Mouse (Mus musculus) limb, embryonic 11.5 days (tissue): ENCODE data around the gene Dync1i2. TPM values are rescaled to one million over a fixed set of nuclear protein-coding genes. Genes with fewer than 3 reads are reported as not detected.

ENCODE experiments used
- ATAC-seq: fragments of 200-750 bp; cut with Nextera tagmentation; 2 replicates; pipeline ENCODE4 v1.8.0; 2017; ENCODE audit warnings: low read depth; ENCODE audit not compliant: insufficient number of reproducible peaks, low FRiP score, low TSS enrichment
- DNase-seq: peaks from one replicate; pipeline ENCODE4 v3.0.0-alpha.2; 2015; ENCODE audit warnings: low spot score
- H3K27ac ChIP-seq: fragments of 300-500 bp; sonication (generic); replicated peaks from 2 replicates; pipeline ENCODE4 v1.5.1; 2014; ENCODE audit warnings: low read depth, mild to moderate bottlenecking, low read length
- H3K27me3 ChIP-seq: fragments of 300-500 bp; sonication (generic); 2 replicates; pipeline ENCODE4 v1.6.1; 2014; ENCODE audit warnings: mild to moderate bottlenecking, low read length, mixed read lengths; ENCODE audit not compliant: control insufficient read depth, insufficient read depth
- H3K36me3 ChIP-seq: fragments of 300-500 bp; sonication (generic); 2 replicates; pipeline ENCODE4 v1.6.1; 2014; ENCODE audit warnings: mild to moderate bottlenecking, low read length, moderate library complexity, mixed read lengths; ENCODE audit not compliant: control insufficient read depth, insufficient read depth
- H3K4me1 ChIP-seq: fragments of 300-500 bp; sonication (generic); 2 replicates; pipeline ENCODE4 v1.6.1; 2014; ENCODE audit warnings: low read length, mixed read lengths; ENCODE audit not compliant: control insufficient read depth, insufficient read depth
- H3K4me2 ChIP-seq: fragments of 300-500 bp; sonication (generic); 2 replicates; pipeline ENCODE4 v1.6.1; 2014; ENCODE audit warnings: low read depth, mild to moderate bottlenecking, moderate library complexity; ENCODE audit not compliant: severe bottlenecking
- H3K4me3 ChIP-seq: fragments of 300-500 bp; sonication (generic); 2 replicates; pipeline ENCODE4 v1.5.1; 2014; ENCODE audit warnings: low read depth, low read length
- H3K9ac ChIP-seq: fragments of 300-500 bp; sonication (generic); 2 replicates; pipeline ENCODE4 v1.6.1; 2014; ENCODE audit warnings: mild to moderate bottlenecking, low read length
- H3K9me3 ChIP-seq: fragments of 300-500 bp; sonication (generic); 2 replicates; pipeline ENCODE4 v1.6.1; 2016; ENCODE audit warnings: low read length; ENCODE audit not compliant: control insufficient read depth
- WGBS: fragments of 180-500 bp; shearing (Covaris S2); extraction: QIAGEN DNeasy Blood & Tissue Kit; methylation state at CpG from one replicate; pipeline ENCODE4 v1.1.7; 2014; 5-methylcytosine and 5-hydroxymethylcytosine counted together
- polyA plus RNA-seq: library from polyadenylated mRNA; unstranded; fragments of >200 nt; fragmentation: Nextera tagmentation; extraction: Ambion mirVana; gene quantifications from 2 replicates; pipeline ENCODE4 v1.2.1, GENCODE M21; 2014

Gene Dync1i2
- polyA plus RNA-seq, 1 experiment from 2014 or later, result 128 TPM

DNA sequence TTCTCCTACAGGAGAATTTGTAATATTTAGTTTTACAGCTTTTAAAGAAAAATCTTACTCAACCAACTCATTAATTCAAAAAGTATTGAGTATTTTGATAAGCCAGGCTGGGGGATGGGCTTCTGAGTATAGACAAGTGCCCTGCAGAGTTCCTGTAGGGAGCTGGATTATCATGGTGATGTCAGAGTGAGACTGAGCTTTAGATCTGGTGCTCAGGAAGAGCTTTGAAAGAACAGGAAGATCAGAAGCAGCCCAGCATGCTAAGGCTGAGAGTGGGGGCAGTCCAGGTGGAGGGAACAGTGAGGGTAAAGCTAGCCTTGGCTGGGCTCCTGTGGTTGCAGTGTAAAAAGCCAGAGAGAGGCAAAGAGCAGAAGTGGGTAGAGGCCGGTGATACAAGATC, 9.5 kb downstream of the Dync1i2 start:
- H3K27me3 ChIP-seq, result no peaks in the 10 kb centered on the region
- WGBS, result 85% methylated on average over 1 of the region's 1 CpGs
- H3K4me3 ChIP-seq, result no peak overlapping the region
- H3K4me2 ChIP-seq, result no peak overlapping the region
- H3K9ac ChIP-seq, result no peak overlapping the region
- DNase-seq (no peak), ATAC-seq (no peak)
- no peaks in the 10 kb centered on the region for H3K9me3 ChIP-seq
- no peak overlapping the region for H3K27ac ChIP-seq
- no peaks in the 10 kb centered on the region for H3K4me1 ChIP-seq
- peaks cover 22% of the 10 kb centered on the region for H3K36me3 ChIP-seq

GRCm38 (mm10) chr2:71227398-71227797, 15.9 kb downstream of the Dync1i2 start:
- no peaks in the 10 kb centered on the region for H3K4me1 ChIP-seq
- H3K36me3 ChIP-seq, result peaks cover 14% of the 10 kb centered on the region; the same call in 1 of the 2 replicates
- no peaks in the 10 kb centered on the region for H3K27me3 ChIP-seq
- no peak for DNase-seq
- no peak overlapping the region for H3K9ac ChIP-seq
- H3K4me3 ChIP-seq, result no peak overlapping the region
- H3K9me3 ChIP-seq, result no peaks in the 10 kb centered on the region
- H3K4me2 ChIP-seq, result no peak overlapping the region
- WGBS, result 67% methylated on average over 1 of the region's 1 CpGs
- no peak overlapping the region for H3K27ac ChIP-seq
- no peak for ATAC-seq

DNA sequence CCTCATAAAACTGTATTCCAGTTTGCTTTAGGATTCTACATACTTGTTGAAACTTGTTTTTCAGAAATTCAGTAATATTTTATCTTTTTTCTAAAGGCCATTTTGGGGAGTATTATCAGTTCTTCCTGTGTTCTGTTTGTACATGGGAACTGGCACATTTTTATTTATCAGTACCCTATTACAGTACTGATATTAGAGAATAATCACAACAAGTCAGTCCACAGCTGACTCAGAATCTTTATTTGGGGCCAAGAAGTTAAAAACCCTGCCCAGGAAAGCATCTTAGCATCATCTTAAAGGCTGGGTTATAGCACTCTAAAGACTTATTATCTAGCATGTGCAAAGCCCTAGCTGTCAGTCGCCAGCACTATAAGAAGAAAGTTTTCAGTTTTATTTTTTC, 18.1 kb downstream of the Dync1i2 start:
- 85% methylated on average over 1 of the region's 1 CpGs for WGBS
- Histone ChIP-seq H3K4me1 (no peaks in the 10 kb centered on the region), H3K27ac (no peak overlapping the region), H3K4me3 (no peak overlapping the region), H3K9me3 (no peaks in the 10 kb centered on the region), H3K36me3 (peaks cover 4% of the 10 kb centered on the region; the same call in 1 of the 2 replicates), H3K4me2 (no peak overlapping the region), H3K27me3 (no peaks in the 10 kb centered on the region), H3K9ac (no peak overlapping the region)
- DNase-seq (no peak), ATAC-seq (no peak)

GRCm38 (mm10) chr2:71231951-71232350, 20.4 kb downstream of the Dync1i2 start:
- H3K4me1 ChIP-seq, result no peaks in the 10 kb centered on the region
- H3K27me3 ChIP-seq, result no peaks in the 10 kb centered on the region
- no peak overlapping the region for H3K27ac ChIP-seq
- H3K4me3 ChIP-seq, result no peak overlapping the region
- H3K9me3 ChIP-seq, result no peaks in the 10 kb centered on the region
- WGBS, result 91% methylated on average over 5 of the region's 5 CpGs
- H3K9ac ChIP-seq, result no peak overlapping the region
- H3K4me2 ChIP-seq, result no peak overlapping the region
- ATAC-seq (no peak), DNase-seq (no peak)
- H3K36me3 ChIP-seq, result peaks cover 6% of the 10 kb centered on the region; the same call in 1 of the 2 replicates

- Histone ChIP-seq H3K27ac (no peak overlapping the region), H3K27me3 (no peaks in the 10 kb centered on the region), H3K4me3 (no peak overlapping the region), H3K4me2 (no peak overlapping the region), H3K36me3 (peaks cover 6% of the 10 kb centered on the region; the same call in 1 of the 2 replicates), H3K9ac (no peak overlapping the region), H3K4me1 (no peaks in the 10 kb centered on the region), H3K9me3 (no peaks in the 10 kb centered on the region)
- WGBS, result 90% methylated on average over 2 of the region's 2 CpGs
- ATAC-seq, result no peak
- DNase-seq, result no peak
These were observed 21.5 kb downstream of the Dync1i2 start for GRCm38 (mm10) chr2:71232976-71233375.

- no peaks in the 10 kb centered on the region for H3K9me3 ChIP-seq
- no peak overlapping the region for H3K27ac ChIP-seq
- H3K27me3 ChIP-seq, result no peaks in the 10 kb centered on the region
- ATAC-seq (no peak), DNase-seq (no peak)
- peaks cover 3% of the 10 kb centered on the region; the same call in 1 of the 2 replicates for H3K36me3 ChIP-seq
- H3K4me1 ChIP-seq, result no peaks in the 10 kb centered on the region
- WGBS, result 95% methylated on average over 4 of the region's 4 CpGs
- H3K4me2 ChIP-seq, result no peak overlapping the region
- no peak overlapping the region for H3K4me3 ChIP-seq
- H3K9ac ChIP-seq, result no peak overlapping the region
These were observed 23.9 kb downstream of the Dync1i2 start for GRCm38 (mm10) chr2:71235420-71235819.

DNA sequence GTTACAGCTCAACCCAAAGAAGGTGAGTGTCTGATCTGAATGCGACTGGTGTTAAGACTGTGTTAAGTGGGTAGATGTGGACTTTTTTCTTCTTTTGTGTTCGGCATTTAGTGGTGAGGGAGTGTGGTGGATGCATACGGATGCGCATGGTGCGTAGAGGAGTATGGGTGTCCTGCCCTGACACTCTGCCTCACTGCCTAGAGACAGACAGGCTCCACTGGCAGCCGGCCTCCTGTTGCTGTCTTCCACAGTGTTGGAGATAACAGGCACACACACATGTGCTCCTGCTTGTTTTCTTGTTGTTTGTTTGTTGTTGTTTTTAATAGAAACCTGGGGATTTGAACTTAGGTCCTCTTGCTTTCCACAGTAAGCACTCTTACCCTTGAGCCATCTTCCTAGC, 24.5 kb downstream of the Dync1i2 start:
- Histone ChIP-seq H3K4me3 (no peak overlapping the region), H3K27ac (no peak overlapping the region), H3K36me3 (peaks cover 3% of the 10 kb centered on the region; the same call in 1 of the 2 replicates), H3K27me3 (no peaks in the 10 kb centered on the region), H3K4me1 (no peaks in the 10 kb centered on the region), H3K9me3 (no peaks in the 10 kb centered on the region), H3K4me2 (no peak overlapping the region), H3K9ac (no peak overlapping the region)
- ATAC-seq (no peak), DNase-seq (no peak)
- WGBS, result 90% methylated on average over 6 of the region's 6 CpGs

- Histone ChIP-seq H3K4me3 (no peak overlapping the region), H3K27ac (no peak overlapping the region), H3K4me2 (no peak overlapping the region), H3K9me3 (no peaks in the 10 kb centered on the region), H3K36me3 (0 out of 2 replicates have a peak, but pooled peaks cover 2% of the 10 kb centered on the region), H3K9ac (no peak overlapping the region), H3K4me1 (no peaks in the 10 kb centered on the region), H3K27me3 (no peaks in the 10 kb centered on the region)
- DNase-seq (no peak), ATAC-seq (no peak)
- WGBS, result 94% methylated on average over 2 of the region's 2 CpGs
These were observed 30.0 kb downstream of the Dync1i2 start for GRCm38 (mm10) chr2:71241505-71241904.

DNA sequence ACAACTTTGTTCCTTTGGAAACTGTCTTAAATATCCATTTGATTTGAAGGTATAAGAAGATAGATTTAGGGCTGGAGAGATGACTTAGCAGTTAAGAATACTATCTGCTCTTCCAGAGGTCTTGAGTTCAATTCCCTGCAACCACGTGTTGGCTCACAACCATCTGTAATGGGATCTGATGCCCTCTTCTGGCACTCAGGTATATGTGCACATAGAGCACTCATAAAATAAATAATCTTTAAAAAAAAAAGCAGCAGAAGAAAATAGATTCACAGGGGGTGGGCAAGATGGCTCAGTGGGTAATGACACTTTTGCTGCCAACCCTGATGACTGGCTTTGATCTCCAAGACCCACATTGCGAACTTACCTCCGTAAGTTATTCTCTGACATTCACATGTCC, 30.7 kb downstream of the Dync1i2 start:
- H3K4me2 ChIP-seq, result no peak overlapping the region

More for the DNA sequence above, 30.7 kb downstream of the Dync1i2 start:
- Histone ChIP-seq H3K9me3 (no peaks in the 10 kb centered on the region), H3K4me1 (no peaks in the 10 kb centered on the region), H3K27ac (no peak overlapping the region), H3K4me3 (no peak overlapping the region), H3K27me3 (no peaks in the 10 kb centered on the region), H3K9ac (no peak overlapping the region), H3K36me3 (0 out of 2 replicates have a peak, but pooled peaks cover 2% of the 10 kb centered on the region)
- ATAC-seq (no peak), DNase-seq (no peak)
- 90% methylated on average over 3 of the region's 3 CpGs for WGBS
